Mouse (Mus musculus): Measurements from ENCODE around the gene Top2b. TPM values are rescaled to one million over a fixed set of nuclear protein-coding genes. Genes with fewer than 3 reads are reported as not detected.

The Top2b gene
- polyA plus RNA-seq, 1 experiment: 14.9 TPM

GRCm38 (mm10) chr14:16439385-16440126, 74.6 kb downstream of the Top2b start:
- no peak for TF ChIP-seq CTCF (IDR thresholded peaks at IDR 0.05; ENCODE audit: insufficient read depth, low read length)
- TF ChIP-seq POLR2A (IDR thresholded peaks at IDR 0.05; ENCODE audit: borderline replicate concordance, extremely low read depth, low read depth, low read length): no peak
- 82% methylated on average over 6 of the region's 6 CpGs for WGBS
- Histone ChIP-seq H3K4me1 (ENCODE audit: control insufficient read depth, insufficient read depth, low read length) (no peaks in the 10 kb centered on the region), H3K4me3 (replicated peaks; ENCODE audit: extremely low read depth, low read depth, low read length) (no peak overlapping the region)
- DNase-seq: no peak

- no peak overlapping the region for H3K4me3 ChIP-seq (replicated peaks; ENCODE audit: extremely low read depth, low read depth, low read length)
- no peak for DNase-seq
- H3K4me1 ChIP-seq (ENCODE audit: control insufficient read depth, insufficient read depth, low read length): no peaks in the 10 kb centered on the region
- WGBS: 81% methylated on average over 4 of the region's 4 CpGs
- TF ChIP-seq POLR2A (IDR thresholded peaks at IDR 0.05; ENCODE audit: borderline replicate concordance, extremely low read depth, low read depth, low read length) (no peak), CTCF (IDR thresholded peaks at IDR 0.05; ENCODE audit: insufficient read depth, low read length) (no peak)
Measured at GRCm38 (mm10) chr14:16444859-16445258, 79.9 kb downstream of the Top2b start.

DNA sequence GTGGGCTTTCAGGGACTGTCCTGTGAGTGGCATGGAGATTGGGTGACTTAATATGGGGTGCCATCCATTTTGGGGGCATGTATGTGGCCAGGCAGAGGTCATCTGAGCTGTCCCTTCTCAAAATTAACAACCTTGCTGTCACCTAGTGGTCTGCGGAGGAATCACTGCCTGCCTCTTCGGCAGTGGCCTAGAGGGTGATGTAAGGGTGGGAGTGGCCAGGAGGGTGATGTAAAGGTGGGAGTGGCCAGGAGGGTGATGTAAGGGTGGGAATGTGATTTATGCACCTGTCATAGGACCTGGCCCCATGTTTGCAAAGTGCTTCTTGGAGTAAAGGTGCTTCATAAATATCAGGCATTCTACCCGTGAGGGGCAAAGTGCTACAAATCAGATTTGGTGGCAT, 82.6 kb downstream of the Top2b start:
- whole genome bisulfite sequencing: 41% methylated on average over 3 of the region's 3 CpGs
- TF ChIP-seq CTCF (IDR thresholded peaks at IDR 0.05; ENCODE audit: insufficient read depth, low read length): peak; percentile 39
- TF ChIP-seq POLR2A (IDR thresholded peaks at IDR 0.05; ENCODE audit: borderline replicate concordance, extremely low read depth, low read depth, low read length): no peak
- DNase-seq: no peak
- Histone ChIP-seq H3K4me1 (ENCODE audit: control insufficient read depth, insufficient read depth, low read length) (no peaks in the 10 kb centered on the region), H3K4me3 (replicated peaks; ENCODE audit: extremely low read depth, low read depth, low read length) (no peak overlapping the region)

DNA sequence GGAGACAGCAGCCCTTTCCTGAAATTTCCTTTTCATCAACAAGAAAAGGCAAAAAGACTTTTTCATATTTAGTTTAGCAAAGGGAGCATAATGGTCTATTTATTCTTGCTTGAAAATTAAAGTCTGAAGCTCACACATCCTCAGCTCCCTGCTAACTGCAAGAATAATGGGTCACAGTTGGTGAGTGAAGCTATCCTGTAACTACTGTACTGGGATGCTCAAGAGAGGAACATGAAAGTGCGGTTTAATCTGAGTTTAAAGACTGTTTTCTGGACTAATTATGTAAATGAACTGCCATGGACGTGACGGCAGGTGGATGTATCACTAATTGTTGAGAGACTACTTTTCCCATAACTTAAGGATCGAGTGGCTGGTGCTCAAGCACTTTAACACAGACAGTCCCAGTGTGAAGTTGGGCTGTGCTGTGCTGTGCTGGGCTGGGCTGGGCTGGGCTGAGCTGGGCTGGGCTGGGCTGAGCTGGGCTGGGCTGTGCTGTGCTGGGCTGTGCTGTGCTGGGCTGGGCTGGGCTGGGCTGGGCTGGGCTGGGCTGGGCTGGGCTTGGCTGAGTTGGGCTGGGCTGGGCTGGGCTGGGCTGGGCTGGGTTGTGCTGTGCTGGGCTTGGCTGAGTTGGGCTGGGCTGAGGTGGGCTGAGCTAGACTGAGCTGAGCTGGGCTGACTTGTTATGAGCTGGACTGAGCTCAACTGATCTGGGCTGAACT, 83.4 kb downstream of the Top2b start:
- WGBS: 40% methylated on average over 4 of the region's 4 CpGs
- no peak for DNase-seq
- H3K4me3 ChIP-seq (replicated peaks; ENCODE audit: extremely low read depth, low read depth, low read length): no peak overlapping the region
- no peaks in the 10 kb centered on the region for H3K4me1 ChIP-seq (ENCODE audit: control insufficient read depth, insufficient read depth, low read length)
- TF ChIP-seq POLR2A (IDR thresholded peaks at IDR 0.05; ENCODE audit: borderline replicate concordance, extremely low read depth, low read depth, low read length) (no peak), CTCF (IDR thresholded peaks at IDR 0.05; ENCODE audit: insufficient read depth, low read length) (no peak)

- 83% methylated on average over 1 of the region's 1 CpGs for WGBS
- DNase-seq: no peak
- Histone ChIP-seq H3K4me1 (ENCODE audit: control insufficient read depth, insufficient read depth, low read length) (no peaks in the 10 kb centered on the region), H3K4me3 (replicated peaks; ENCODE audit: extremely low read depth, low read depth, low read length) (no peak overlapping the region)
- TF ChIP-seq POLR2A (IDR thresholded peaks at IDR 0.05; ENCODE audit: borderline replicate concordance, extremely low read depth, low read depth, low read length): no peak
- TF ChIP-seq CTCF (IDR thresholded peaks at IDR 0.05; ENCODE audit: insufficient read depth, low read length): no peak
Measured at GRCm38 (mm10) chr14:16478606-16479323, 113.8 kb downstream of the Top2b start.

GRCm38 (mm10) chr14:16479521-16479920, 114.5 kb downstream of the Top2b start:
- Histone ChIP-seq H3K4me1 (ENCODE audit: control insufficient read depth, insufficient read depth, low read length) (no peaks in the 10 kb centered on the region), H3K4me3 (replicated peaks; ENCODE audit: extremely low read depth, low read depth, low read length) (no peak overlapping the region)
- TF ChIP-seq CTCF (IDR thresholded peaks at IDR 0.05; ENCODE audit: insufficient read depth, low read length): no peak
- TF ChIP-seq POLR2A (IDR thresholded peaks at IDR 0.05; ENCODE audit: borderline replicate concordance, extremely low read depth, low read depth, low read length): no peak
- DNase-seq: no peak
- WGBS: 76% methylated on average over 2 of the region's 2 CpGs

DNA sequence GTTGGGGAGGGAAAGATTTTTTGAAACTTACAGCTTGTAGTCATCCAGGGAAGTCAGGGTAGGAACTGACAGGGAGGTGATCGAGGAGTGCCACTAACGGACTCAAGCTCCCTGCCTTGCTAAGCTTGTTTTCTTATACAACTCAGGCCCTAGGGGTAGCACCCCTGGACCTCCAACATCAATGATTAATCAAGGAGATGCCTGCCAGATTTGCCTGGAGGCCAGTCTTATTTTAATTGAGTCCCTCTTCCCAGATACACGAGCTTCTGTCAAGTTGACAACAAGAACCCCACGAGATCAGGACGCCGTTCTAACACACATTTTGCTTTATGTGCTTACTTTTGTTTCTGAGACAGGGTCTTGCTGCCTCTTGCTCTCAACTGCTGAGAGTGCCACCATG, 115.6 kb downstream of the Top2b start:
- TF ChIP-seq POLR2A (IDR thresholded peaks at IDR 0.05; ENCODE audit: borderline replicate concordance, extremely low read depth, low read depth, low read length) (no peak), CTCF (IDR thresholded peaks at IDR 0.05; ENCODE audit: insufficient read depth, low read length) (no peak)
- 79% methylated on average over 6 of the region's 6 CpGs for whole genome bisulfite sequencing
- DNase-seq: no peak
- Histone ChIP-seq H3K4me1 (ENCODE audit: control insufficient read depth, insufficient read depth, low read length) (no peaks in the 10 kb centered on the region), H3K4me3 (replicated peaks; ENCODE audit: extremely low read depth, low read depth, low read length) (no peak overlapping the region)

GRCm38 (mm10) chr14:16483656-16484380, 118.8 kb downstream of the Top2b start:
- no peak for DNase-seq
- 34% methylated on average over 8 of the region's 8 CpGs for WGBS

More at GRCm38 (mm10) chr14:16483656-16484380, 118.8 kb downstream of the Top2b start:
- Histone ChIP-seq H3K4me1 (ENCODE audit: control insufficient read depth, insufficient read depth, low read length) (no peaks in the 10 kb centered on the region), H3K4me3 (replicated peaks; ENCODE audit: extremely low read depth, low read depth, low read length) (no peak overlapping the region)
- TF ChIP-seq CTCF (IDR thresholded peaks at IDR 0.05; ENCODE audit: insufficient read depth, low read length) (no peak), POLR2A (IDR thresholded peaks at IDR 0.05; ENCODE audit: borderline replicate concordance, extremely low read depth, low read depth, low read length) (no peak)

Other genes starting within 250 kb of the Top2b start
- gene Ngly1, start 115.9 kb upstream of the Top2b start, polyA plus RNA-seq (2012; rRNA removed): 23.1 and 37.3 TPM in 2 replicates
- gene Oxsm, start 115.4 kb upstream of the Top2b start, polyA plus RNA-seq (2012; rRNA removed): 3.9 and 7.3 TPM in 2 replicates